Mouse (Mus musculus) embryonic facial prominence, embryonic 12.5 days (tissue): ENCODE results near the gene Satb2. TPM values are rescaled to one million over a fixed set of nuclear protein-coding genes. Genes with fewer than 3 reads are reported as not detected.

Source experiments
- ATAC-seq: fragments of 200-750 bp; cut with Nextera tagmentation; 2 replicates; pipeline ENCODE4 v1.8.0; 2017; ENCODE audit not compliant: insufficient number of reproducible peaks, insufficient read depth, low FRiP score, low TSS enrichment
- H3K27ac ChIP-seq: fragments of 300-500 bp; sonication (generic); 2 replicates; pipeline ENCODE4 v1.5.1; 2016; ENCODE audit warnings: mild to moderate bottlenecking
- H3K27me3 ChIP-seq: fragments of 300-500 bp; sonication (generic); 2 replicates; pipeline ENCODE4 v1.6.1; 2016; ENCODE audit warnings: mild to moderate bottlenecking, moderate library complexity
- H3K36me3 ChIP-seq: fragments of 300-500 bp; sonication (generic); 2 replicates; pipeline ENCODE4 v1.6.1; 2016; ENCODE audit warnings: mild to moderate bottlenecking
- H3K4me1 ChIP-seq: fragments of 300-500 bp; sonication (generic); 2 replicates; pipeline ENCODE4 v1.6.1; 2016
- H3K4me2 ChIP-seq: fragments of 300-500 bp; sonication (generic); replicated peaks from 2 replicates; pipeline ENCODE4 v1.6.1; 2016; ENCODE audit warnings: mild to moderate bottlenecking, moderate library complexity
- H3K4me3 ChIP-seq: fragments of 300-500 bp; sonication (generic); 2 replicates; pipeline ENCODE4 v1.5.1; 2016; ENCODE audit warnings: mild to moderate bottlenecking
- H3K9ac ChIP-seq: fragments of 300-500 bp; sonication (generic); 2 replicates; pipeline ENCODE4 v1.6.1; 2016; ENCODE audit warnings: mild to moderate bottlenecking, moderate library complexity
- H3K9me3 ChIP-seq: fragments of 300-500 bp; sonication (generic); 2 replicates; pipeline ENCODE4 v1.6.1; 2016; ENCODE audit warnings: mild to moderate bottlenecking, moderate library complexity
- WGBS: fragments of 180-500 bp; shearing (Covaris S2); methylation state at CpG from one replicate; pipeline ENCODE4 v1.1.7; 2016; 5-methylcytosine and 5-hydroxymethylcytosine counted together
- polyA plus RNA-seq: library from polyadenylated mRNA; unstranded; fragments of >200 nt; fragmentation: Nextera tagmentation; extraction: Ambion mirVana; gene quantifications from 2 replicates; pipeline ENCODE4 v1.2.1, GENCODE M21; 2016

Gene Satb2
- polyA plus RNA-seq, 1 experiment from 2014 or later = 18.9 TPM

DNA sequence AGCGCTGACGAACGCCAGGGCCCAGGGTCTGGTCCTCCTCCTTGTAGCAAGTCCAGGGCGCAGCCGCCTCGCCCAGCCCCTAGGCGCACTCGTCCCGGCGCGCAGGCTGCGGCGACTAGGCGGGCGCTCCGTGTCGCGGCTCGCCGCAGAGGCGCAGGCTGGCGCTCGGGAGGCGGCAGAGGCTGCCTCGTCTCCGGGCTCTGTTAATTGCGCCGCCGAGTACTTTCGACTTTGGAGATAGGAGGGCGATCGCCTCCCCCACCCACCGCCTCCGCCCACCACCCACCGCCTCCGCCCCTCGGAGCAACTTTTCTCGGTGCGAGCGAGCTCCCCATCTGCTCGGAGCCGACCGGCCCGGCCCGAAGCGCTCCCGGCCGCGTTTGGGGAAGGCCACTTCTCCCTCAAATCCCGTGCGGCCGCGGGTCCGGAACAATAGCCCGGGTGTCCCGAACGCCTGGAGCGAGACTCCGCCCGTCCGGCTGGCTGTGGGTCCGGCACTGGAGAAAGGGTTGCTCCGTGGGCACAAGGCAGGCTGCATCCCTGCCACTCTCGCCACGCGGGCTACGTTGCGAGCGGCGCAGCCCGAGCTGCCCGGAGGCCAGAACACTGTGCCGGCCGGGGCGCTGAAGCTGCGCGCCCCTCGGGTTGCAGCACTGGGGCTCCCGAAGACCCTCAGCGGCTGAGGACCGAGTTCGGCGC lies 6.0 kb downstream of the Satb2 start:
- Histone ChIP-seq H3K4me1 (peaks cover 21% of the 10 kb centered on the region), H3K27me3 (peaks cover 51% of the 10 kb centered on the region), H3K9ac (peak overlapping the region; percentile 91), H3K9me3 (no peaks in the 10 kb centered on the region), H3K27ac (peak overlapping the region; percentile 97), H3K4me2 (peak overlapping the region; percentile 82), H3K4me3 (peak overlapping the region; percentile 80), H3K36me3 (no peaks in the 10 kb centered on the region)
- under 1% methylated on average over 78 of the region's 83 CpGs for WGBS
- peak; percentile 69; the same call in 1 of the 2 replicates for ATAC-seq

DNA sequence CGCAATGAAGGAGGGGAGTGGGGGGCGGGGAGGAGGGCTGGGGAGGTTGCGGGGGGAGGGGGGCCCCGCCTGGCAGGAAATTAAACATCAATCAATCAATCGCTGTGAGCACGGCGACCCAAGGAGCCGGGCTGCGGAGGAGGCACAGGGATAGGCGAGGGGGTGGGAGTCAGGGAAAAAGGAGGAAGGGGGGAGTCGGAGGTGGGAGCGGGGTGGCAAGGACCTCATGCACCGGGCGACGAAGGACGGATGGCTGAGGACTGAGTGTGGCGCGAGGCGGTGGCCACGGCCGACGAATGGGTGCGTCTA lies 6.6 kb downstream of the Satb2 start:
- ATAC-seq = no peak; the same call in 1 of the 2 replicates
- peaks cover 19% of the 10 kb centered on the region for H3K4me1 ChIP-seq
- H3K4me2 ChIP-seq = peak overlapping the region; percentile 82
- peak overlapping the region; percentile 91 for H3K9ac ChIP-seq
- peak overlapping the region; percentile 97 for H3K27ac ChIP-seq
- peak overlapping the region; percentile 80 for H3K4me3 ChIP-seq
- under 1% methylated on average over 23 of the region's 23 CpGs for WGBS
- no peaks in the 10 kb centered on the region for H3K9me3 ChIP-seq
- H3K27me3 ChIP-seq = peaks cover 46% of the 10 kb centered on the region
- no peaks in the 10 kb centered on the region for H3K36me3 ChIP-seq

DNA sequence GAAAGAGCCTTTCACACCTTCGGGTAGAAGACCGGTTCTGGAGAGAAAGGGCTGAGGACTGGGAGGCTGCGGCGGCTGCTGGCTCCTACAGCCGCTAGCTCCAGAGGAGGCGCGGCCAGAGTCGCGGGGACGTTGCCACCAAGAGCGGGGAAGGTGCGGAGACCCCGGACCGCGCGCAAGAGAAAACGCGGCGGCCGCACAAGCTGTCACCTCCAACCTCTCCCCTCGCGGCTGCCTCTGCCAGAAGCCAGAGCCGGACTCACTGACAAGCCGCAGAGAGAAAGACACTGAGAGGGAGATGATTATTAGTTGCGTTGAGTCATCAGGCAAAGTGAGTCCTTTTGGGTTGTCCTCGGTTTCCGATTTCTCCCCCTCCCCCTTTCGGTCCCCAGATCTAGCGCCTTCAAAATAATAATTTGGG lies 7.0 kb downstream of the Satb2 start:
- Histone ChIP-seq H3K9ac (peak overlapping the region; percentile 91), H3K36me3 (no peaks in the 10 kb centered on the region), H3K4me1 (peaks cover 19% of the 10 kb centered on the region), H3K27ac (peak overlapping the region; percentile 97), H3K4me2 (peak overlapping the region; percentile 82), H3K27me3 (peaks cover 41% of the 10 kb centered on the region), H3K4me3 (peak overlapping the region; percentile 80), H3K9me3 (no peaks in the 10 kb centered on the region)
- 0 out of 2 replicates have a peak, but pooled peaks have one; percentile 12 for ATAC-seq
- under 1% methylated on average over 29 of the region's 29 CpGs for WGBS

DNA sequence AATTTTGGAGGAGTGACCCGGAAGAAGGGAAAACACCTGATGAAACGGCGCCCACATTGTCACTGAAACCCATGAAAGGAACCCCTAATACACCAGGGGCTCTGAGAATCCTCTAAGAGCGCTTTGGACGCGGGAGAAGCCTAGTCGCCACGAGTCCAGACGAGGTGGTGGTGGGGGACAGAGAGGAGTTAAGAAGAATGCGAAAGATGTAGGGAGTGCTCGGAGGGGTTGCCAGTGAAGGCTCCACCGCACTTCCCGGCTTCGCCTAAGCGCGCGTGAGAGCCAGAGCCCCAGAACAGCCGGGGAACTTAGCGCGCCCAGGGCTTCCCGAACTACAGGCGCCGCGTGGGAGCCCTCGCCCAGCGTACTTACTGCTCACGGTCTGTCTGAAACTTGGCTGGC lies 7.7 kb downstream of the Satb2 start:
- Histone ChIP-seq H3K9me3 (no peaks in the 10 kb centered on the region), H3K4me1 (peaks cover 19% of the 10 kb centered on the region), H3K36me3 (no peaks in the 10 kb centered on the region), H3K9ac (peak overlapping the region; percentile 91), H3K27me3 (peaks cover 34% of the 10 kb centered on the region), H3K4me2 (peak overlapping the region; percentile 82), H3K27ac (peak overlapping the region; percentile 97), H3K4me3 (peak overlapping the region; percentile 80)
- no peak for ATAC-seq
- WGBS = under 1% methylated on average over 27 of the region's 27 CpGs

DNA sequence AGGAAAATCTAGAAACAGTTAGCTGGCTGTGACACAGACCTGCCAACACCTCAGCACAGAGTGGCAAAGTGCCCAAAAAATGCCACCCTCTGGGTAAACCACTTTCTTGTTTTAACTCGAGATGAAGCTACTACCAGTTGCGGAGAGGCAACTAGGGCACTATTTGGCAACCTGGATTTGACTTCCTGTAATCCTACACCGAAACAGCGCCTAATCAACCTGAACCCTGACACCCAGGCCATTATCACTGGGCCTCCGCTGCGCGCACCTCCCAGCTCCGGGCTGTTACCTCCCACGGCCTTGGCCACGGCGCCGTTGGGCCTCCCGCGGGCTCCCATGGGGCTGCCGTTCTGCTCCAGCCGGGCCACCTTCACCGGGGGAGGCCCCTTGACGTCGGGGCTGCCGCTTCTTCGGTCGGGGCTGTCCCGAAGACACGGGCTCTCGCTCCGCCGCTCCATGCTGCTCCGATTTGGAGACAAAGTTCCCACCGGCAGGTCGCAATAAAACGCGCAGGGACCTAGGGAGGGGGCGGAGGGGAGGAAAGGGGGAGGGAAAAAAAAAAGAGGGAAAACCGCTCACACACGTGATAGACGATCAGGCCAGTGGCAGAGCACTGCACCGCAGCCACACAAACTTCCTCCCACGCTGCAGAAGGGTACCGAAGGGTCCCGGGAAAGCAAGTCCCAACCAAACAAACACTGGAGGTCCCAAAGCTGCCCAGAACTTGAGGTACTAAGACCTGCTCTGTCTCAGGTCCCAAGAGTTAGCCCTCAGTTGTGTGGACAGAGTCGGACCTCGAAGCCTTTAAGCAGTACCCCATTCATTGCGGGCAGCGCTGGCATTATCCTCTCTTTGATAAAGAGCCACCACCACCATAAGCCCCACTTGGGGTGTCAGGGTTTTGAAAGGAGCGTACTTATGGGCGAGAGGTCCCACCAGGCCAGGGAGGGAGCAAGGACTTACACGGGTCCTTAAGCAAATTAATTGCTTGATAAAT lies 8.8 kb downstream of the Satb2 start:
- no peaks in the 10 kb centered on the region for H3K36me3 ChIP-seq
- H3K27ac ChIP-seq = peak overlapping the region; percentile 80
- peaks cover 19% of the 10 kb centered on the region for H3K4me1 ChIP-seq
- under 1% methylated on average over 47 of the region's 47 CpGs for WGBS
- no peak for ATAC-seq
- peaks cover 33% of the 10 kb centered on the region for H3K27me3 ChIP-seq
- peak overlapping the region; percentile 91 for H3K9ac ChIP-seq
- H3K4me3 ChIP-seq = peak overlapping the region; percentile 80
- H3K9me3 ChIP-seq = no peaks in the 10 kb centered on the region
- H3K4me2 ChIP-seq = peak overlapping the region; percentile 82

DNA sequence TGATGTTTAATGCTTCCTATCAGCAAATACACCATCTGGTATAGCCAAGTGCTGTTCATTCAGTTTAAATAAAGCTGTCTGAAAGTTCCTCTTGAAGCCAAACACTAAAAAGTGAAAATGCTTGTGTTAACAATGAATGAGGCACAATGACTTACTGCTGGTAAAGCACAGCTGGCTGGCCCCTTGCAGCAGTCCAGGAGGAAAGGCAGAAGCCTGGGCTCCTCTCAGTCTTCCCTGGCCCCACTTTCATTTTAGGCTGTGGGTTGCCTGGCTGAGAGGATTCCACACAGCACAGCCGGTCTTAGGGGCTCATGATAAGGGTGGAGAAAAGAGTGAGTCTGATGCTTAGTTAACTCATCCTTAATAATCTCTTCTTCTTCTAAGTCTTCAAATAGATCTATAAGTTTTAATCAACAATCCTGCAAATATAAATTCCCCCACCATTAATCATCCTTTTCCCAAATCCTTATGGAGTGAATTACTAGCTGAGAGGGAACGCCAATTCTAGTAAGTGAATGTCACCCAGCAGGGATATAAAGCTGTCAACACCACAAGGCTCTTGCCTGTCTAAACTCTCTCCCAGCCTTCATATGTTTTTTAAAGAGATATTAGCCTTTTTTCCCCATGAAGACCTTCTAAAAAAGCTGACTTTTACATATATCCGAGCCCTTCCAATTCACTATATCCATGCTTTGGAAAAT lies 12.4 kb downstream of the Satb2 start:
- Histone ChIP-seq H3K9ac (peak overlapping the region; percentile 38), H3K27ac (peak overlapping the region; percentile 36; the same call in 1 of the 2 replicates), H3K4me3 (peak overlapping the region; percentile 13), H3K9me3 (no peaks in the 10 kb centered on the region), H3K4me2 (peak overlapping the region; percentile 37), H3K36me3 (no peaks in the 10 kb centered on the region), H3K4me1 (peaks cover 13% of the 10 kb centered on the region), H3K27me3 (peaks cover 24% of the 10 kb centered on the region)
- ATAC-seq = no peak
- 62% methylated on average over 3 of the region's 3 CpGs for WGBS

DNA sequence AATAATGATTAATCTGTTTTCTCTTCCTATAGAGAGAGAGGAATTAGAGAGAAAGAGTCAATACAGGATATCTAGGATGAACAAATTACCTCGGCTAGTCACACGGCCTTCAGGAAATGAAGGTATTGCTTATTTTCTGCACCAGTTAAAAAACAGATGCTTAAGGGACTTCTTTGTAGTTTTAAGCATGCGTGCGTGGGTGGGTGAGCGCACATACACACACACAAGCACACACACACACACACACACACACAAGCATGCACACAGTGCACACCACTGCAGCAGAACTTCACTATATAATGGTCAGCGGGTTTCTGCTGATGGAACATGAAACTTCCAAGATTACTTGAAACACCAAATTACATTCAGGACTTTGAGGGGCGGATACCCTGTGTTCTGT lies 14.0 kb downstream of the Satb2 start:
- Histone ChIP-seq H3K4me3 (no peak overlapping the region), H3K27me3 (peaks cover 17% of the 10 kb centered on the region), H3K36me3 (no peaks in the 10 kb centered on the region), H3K4me2 (peak overlapping the region; percentile 29; the same call in 1 of the 2 replicates), H3K27ac (0 out of 2 replicates have a peak overlapping the region, but pooled peaks have one; percentile 36), H3K4me1 (peaks cover 3% of the 10 kb centered on the region; the same call in 1 of the 2 replicates), H3K9me3 (no peaks in the 10 kb centered on the region), H3K9ac (no peak overlapping the region)
- no peak for ATAC-seq
- WGBS = 62% methylated on average over 7 of the region's 7 CpGs

DNA sequence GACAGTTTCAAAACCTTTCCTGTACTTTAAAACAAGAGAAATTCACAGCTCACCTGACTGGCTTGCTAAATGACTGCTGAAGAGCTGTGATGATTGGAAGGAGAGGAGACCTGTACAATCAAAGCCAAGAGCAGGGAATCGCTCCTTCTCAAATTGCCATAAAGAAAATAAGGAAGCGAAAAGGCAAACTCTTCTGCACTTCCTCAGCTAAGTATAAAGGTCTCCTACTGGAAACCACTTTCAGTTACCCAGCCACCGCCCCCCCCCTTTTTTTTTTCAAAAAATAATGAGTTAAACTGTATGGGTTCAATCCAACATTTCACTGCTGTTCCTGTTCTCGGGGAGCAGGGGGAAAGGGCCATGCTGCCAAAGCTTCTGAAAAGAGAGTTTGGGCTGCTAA lies 15.2 kb downstream of the Satb2 start:
- Histone ChIP-seq H3K27ac (no peak overlapping the region), H3K4me1 (no peaks in the 10 kb centered on the region), H3K4me2 (no peak overlapping the region), H3K36me3 (no peaks in the 10 kb centered on the region), H3K4me3 (no peak overlapping the region), H3K9ac (no peak overlapping the region), H3K27me3 (peaks cover 5% of the 10 kb centered on the region; the same call in 1 of the 2 replicates), H3K9me3 (no peaks in the 10 kb centered on the region)
- no peak for ATAC-seq
- 77% methylated on average over 4 of the region's 4 CpGs for WGBS

DNA sequence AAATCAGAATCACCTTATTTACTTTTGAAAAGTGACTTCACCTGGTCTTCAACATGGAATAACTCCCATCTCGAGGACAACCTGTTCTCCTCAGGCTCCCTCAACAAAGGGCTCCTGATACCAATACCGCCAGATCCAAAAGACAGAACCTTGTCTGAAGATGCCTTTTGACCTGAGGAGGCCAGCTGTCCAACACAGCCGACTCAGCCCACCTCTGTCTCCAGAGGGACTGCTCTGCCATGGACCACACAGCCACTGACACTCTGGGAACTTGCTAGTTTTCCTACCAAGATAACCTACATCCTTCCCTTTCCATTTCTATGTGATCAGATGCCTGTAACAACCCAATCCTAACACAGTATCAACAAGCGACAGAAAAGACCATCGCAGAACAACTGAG lies 19.5 kb downstream of the Satb2 start:
- no peaks in the 10 kb centered on the region for H3K27me3 ChIP-seq
- 80% methylated on average over 5 of the region's 5 CpGs for WGBS
- no peaks in the 10 kb centered on the region for H3K36me3 ChIP-seq
- H3K9me3 ChIP-seq = no peaks in the 10 kb centered on the region
- ATAC-seq = no peak
- no peak overlapping the region for H3K27ac ChIP-seq
- H3K4me1 ChIP-seq = peaks cover 7% of the 10 kb centered on the region
- H3K4me2 ChIP-seq = no peak overlapping the region
- no peak overlapping the region for H3K9ac ChIP-seq
- H3K4me3 ChIP-seq = no peak overlapping the region

DNA sequence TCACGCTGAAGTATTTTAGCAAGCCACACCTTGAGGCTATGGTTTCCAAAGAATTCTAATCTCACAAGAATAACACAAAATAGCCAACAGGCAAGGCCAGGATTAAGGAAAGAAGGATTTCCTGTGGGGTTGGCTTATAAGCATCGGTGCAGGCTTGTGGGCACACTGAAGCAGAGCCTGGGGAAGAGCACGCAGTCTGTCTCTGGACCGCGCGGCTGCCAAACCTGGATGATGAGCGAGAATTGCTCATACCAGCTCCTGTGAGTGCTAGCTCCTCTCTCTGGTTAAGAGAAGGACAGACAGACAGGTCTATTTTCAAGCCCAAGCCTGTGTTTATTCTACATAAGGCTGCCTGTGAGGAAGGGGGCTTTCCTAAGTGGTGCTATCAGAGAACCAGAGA lies 20.5 kb downstream of the Satb2 start:
- Histone ChIP-seq H3K4me2 (no peak overlapping the region), H3K4me3 (no peak overlapping the region), H3K4me1 (peaks cover 7% of the 10 kb centered on the region), H3K27me3 (no peaks in the 10 kb centered on the region), H3K27ac (no peak overlapping the region), H3K9ac (no peak overlapping the region), H3K36me3 (no peaks in the 10 kb centered on the region), H3K9me3 (no peaks in the 10 kb centered on the region)
- 82% methylated on average over 7 of the region's 7 CpGs for WGBS
- ATAC-seq = no peak

DNA sequence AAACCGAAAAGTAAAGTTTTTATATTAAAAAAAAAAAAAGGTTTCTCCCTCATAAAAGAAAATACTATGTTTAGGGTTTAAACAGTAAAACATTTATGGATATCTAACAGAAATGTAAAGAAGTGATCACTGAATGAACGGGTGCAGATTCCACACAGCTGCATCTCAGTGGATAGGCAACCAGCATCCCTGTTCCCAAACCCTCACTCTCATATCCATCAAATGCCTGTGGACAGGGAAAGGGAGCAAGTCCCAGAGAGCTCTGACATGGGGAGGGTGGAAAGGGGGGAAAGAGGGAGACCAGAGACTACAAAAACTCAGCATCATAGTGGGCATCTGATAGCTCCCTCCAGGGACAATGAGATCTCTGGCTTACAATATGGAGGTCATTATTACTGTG lies 21.6 kb downstream of the Satb2 start:
- Histone ChIP-seq H3K9ac (no peak overlapping the region), H3K27ac (no peak overlapping the region), H3K9me3 (no peaks in the 10 kb centered on the region), H3K36me3 (no peaks in the 10 kb centered on the region), H3K27me3 (no peaks in the 10 kb centered on the region), H3K4me2 (no peak overlapping the region), H3K4me3 (no peak overlapping the region), H3K4me1 (peaks cover 7% of the 10 kb centered on the region)
- WGBS = 84% methylated on average over 2 of the region's 2 CpGs
- no peak for ATAC-seq
